Mouse (Mus musculus): ENCODE results near the gene Tcl1b4. TPM values are rescaled to one million over a fixed set of nuclear protein-coding genes. Genes with fewer than 3 reads are reported as not detected.
"Not testable (repeated sequence)": the region's sequence is repeated elsewhere in the genome, so short reads cannot be mapped to it uniquely, and the experiment has no call there.

Tcl1b4 gene
- polyA plus RNA-seq (2012; rRNA removed): not detected in 2 replicates

GRCm38 (mm10) chr12:105201657-105202056 is at the start of gene Tcl1b4:
Gene Tcl1b4 (plus strand): TSS chr12:105201957.
- H3K36me3 ChIP-seq (ENCODE audit: control insufficient read depth, insufficient read depth, low read length); H3K4me1 ChIP-seq (ENCODE audit: control insufficient read depth, insufficient read depth, low read length); DNase-seq; H3K4me3 ChIP-seq (ENCODE audit: insufficient read depth, low read depth, low read length); H3K27me3 ChIP-seq (replicated peaks; ENCODE audit: control insufficient read depth, insufficient read depth, low read length); H3K27ac ChIP-seq (ENCODE audit: insufficient read depth, low read depth, low read length): not testable (repeated sequence)
- 87% methylated on average over 1 of the region's 1 CpGs for WGBS

GRCm38 (mm10) chr12:105155286-105155685 is 46.5 kb upstream of the Tcl1b4 start:
- H3K36me3 ChIP-seq (ENCODE audit: control insufficient read depth, insufficient read depth, low read length); DNase-seq; H3K27ac ChIP-seq (ENCODE audit: insufficient read depth, low read depth, low read length); H3K4me3 ChIP-seq (ENCODE audit: insufficient read depth, low read depth, low read length); H3K27me3 ChIP-seq (replicated peaks; ENCODE audit: control insufficient read depth, insufficient read depth, low read length); H3K4me1 ChIP-seq (ENCODE audit: control insufficient read depth, insufficient read depth, low read length): not testable (repeated sequence)
- WGBS: 38% methylated on average over 4 of the region's 4 CpGs

GRCm38 (mm10) chr12:105158842-105159241 is 42.9 kb upstream of the Tcl1b4 start:
- no peak overlapping the region for H3K27ac ChIP-seq (ENCODE audit: insufficient read depth, low read depth, low read length)
- DNase-seq: no peak
- H3K27me3 ChIP-seq (replicated peaks; ENCODE audit: control insufficient read depth, insufficient read depth, low read length): no peaks in the 10 kb centered on the region
- no peaks in the 10 kb centered on the region for H3K36me3 ChIP-seq (ENCODE audit: control insufficient read depth, insufficient read depth, low read length)
- no peaks in the 10 kb centered on the region for H3K4me1 ChIP-seq (ENCODE audit: control insufficient read depth, insufficient read depth, low read length)
- H3K4me3 ChIP-seq (ENCODE audit: insufficient read depth, low read depth, low read length): no peak overlapping the region
- WGBS: 54% methylated on average over 6 of the region's 6 CpGs
- TF ChIP-seq POLR2A (IDR thresholded peaks at IDR 0.05; ENCODE audit: low read depth, low read length) (no peak), CTCF (conservative IDR thresholded peaks at IDR 0.05; ENCODE audit: insufficient read depth, insufficient read length, low read depth, low read length) (no peak)

- Histone ChIP-seq H3K4me1 (ENCODE audit: control insufficient read depth, insufficient read depth, low read length) (no peaks in the 10 kb centered on the region), H3K27ac (ENCODE audit: insufficient read depth, low read depth, low read length) (no peak within 1 kb of the TSS), H3K27me3 (replicated peaks; ENCODE audit: control insufficient read depth, insufficient read depth, low read length) (no peaks in the 10 kb centered on the region), H3K36me3 (ENCODE audit: control insufficient read depth, insufficient read depth, low read length) (no peaks in the 10 kb centered on the region), H3K4me3 (ENCODE audit: insufficient read depth, low read depth, low read length) (no peak within 1 kb of the TSS)
- TF ChIP-seq POLR2A (IDR thresholded peaks at IDR 0.05; ENCODE audit: low read depth, low read length) (no peak), CTCF (conservative IDR thresholded peaks at IDR 0.05; ENCODE audit: insufficient read depth, insufficient read length, low read depth, low read length) (no peak)
- DNase-seq: no peak
- WGBS: 70% methylated on average over 4 of the region's 4 CpGs
These were observed 42.4 kb upstream of the Tcl1b4 start, which contains the start of gene Tcl1b1 for GRCm38 (mm10) chr12:105159390-105159789. Gene Tcl1b1 (plus strand): TSS chr12:105159690.

- Histone ChIP-seq H3K36me3 (ENCODE audit: control insufficient read depth, insufficient read depth, low read length) (no peaks in the 10 kb centered on the region), H3K27ac (ENCODE audit: insufficient read depth, low read depth, low read length) (no peak overlapping the region), H3K4me1 (ENCODE audit: control insufficient read depth, insufficient read depth, low read length) (no peaks in the 10 kb centered on the region), H3K4me3 (ENCODE audit: insufficient read depth, low read depth, low read length) (no peak overlapping the region), H3K27me3 (replicated peaks; ENCODE audit: control insufficient read depth, insufficient read depth, low read length) (no peaks in the 10 kb centered on the region)
- no peak for TF ChIP-seq CTCF (conservative IDR thresholded peaks at IDR 0.05; ENCODE audit: insufficient read depth, insufficient read length, low read depth, low read length)
- no peak for TF ChIP-seq POLR2A (IDR thresholded peaks at IDR 0.05; ENCODE audit: low read depth, low read length)
- 31% methylated on average over 3 of the region's 3 CpGs for WGBS
- DNase-seq: no peak
These were observed 35.0 kb upstream of the Tcl1b4 start for GRCm38 (mm10) chr12:105166734-105167133.

GRCm38 (mm10) chr12:105173366-105173765 is 28.4 kb upstream of the Tcl1b4 start:
- DNase-seq: no peak
- Histone ChIP-seq H3K27ac (ENCODE audit: insufficient read depth, low read depth, low read length) (no peak overlapping the region), H3K27me3 (replicated peaks; ENCODE audit: control insufficient read depth, insufficient read depth, low read length) (no peaks in the 10 kb centered on the region), H3K36me3 (ENCODE audit: control insufficient read depth, insufficient read depth, low read length) (no peaks in the 10 kb centered on the region), H3K4me1 (ENCODE audit: control insufficient read depth, insufficient read depth, low read length) (no peaks in the 10 kb centered on the region), H3K4me3 (ENCODE audit: insufficient read depth, low read depth, low read length) (no peak overlapping the region)
- no peak for TF ChIP-seq CTCF (conservative IDR thresholded peaks at IDR 0.05; ENCODE audit: insufficient read depth, insufficient read length, low read depth, low read length)
- TF ChIP-seq POLR2A (IDR thresholded peaks at IDR 0.05; ENCODE audit: low read depth, low read length): no peak
- WGBS: 85% methylated on average over 2 of the region's 2 CpGs

GRCm38 (mm10) chr12:105174318-105174717 is 27.4 kb upstream of the Tcl1b4 start:
- H3K36me3 ChIP-seq (ENCODE audit: control insufficient read depth, insufficient read depth, low read length); H3K27ac ChIP-seq (ENCODE audit: insufficient read depth, low read depth, low read length); H3K27me3 ChIP-seq (replicated peaks; ENCODE audit: control insufficient read depth, insufficient read depth, low read length); H3K4me1 ChIP-seq (ENCODE audit: control insufficient read depth, insufficient read depth, low read length); H3K4me3 ChIP-seq (ENCODE audit: insufficient read depth, low read depth, low read length): not testable (repeated sequence)
- WGBS: 40% methylated on average over 2 of the region's 2 CpGs
- peak; percentile 57 for DNase-seq

GRCm38 (mm10) chr12:105176044-105176443 is 25.7 kb upstream of the Tcl1b4 start, which contains the start of gene Tcl1b5:
Gene Tcl1b5 (plus strand): TSS chr12:105176344.
- H3K27ac ChIP-seq (ENCODE audit: insufficient read depth, low read depth, low read length); H3K4me1 ChIP-seq (ENCODE audit: control insufficient read depth, insufficient read depth, low read length); H3K36me3 ChIP-seq (ENCODE audit: control insufficient read depth, insufficient read depth, low read length); DNase-seq; H3K4me3 ChIP-seq (ENCODE audit: insufficient read depth, low read depth, low read length); H3K27me3 ChIP-seq (replicated peaks; ENCODE audit: control insufficient read depth, insufficient read depth, low read length): not testable (repeated sequence)
- WGBS: 62% methylated on average over 3 of the region's 3 CpGs

- not testable (repeated sequence) for H3K4me1 ChIP-seq (ENCODE audit: control insufficient read depth, insufficient read depth, low read length); H3K4me3 ChIP-seq (ENCODE audit: insufficient read depth, low read depth, low read length); DNase-seq; H3K27me3 ChIP-seq (replicated peaks; ENCODE audit: control insufficient read depth, insufficient read depth, low read length); H3K27ac ChIP-seq (ENCODE audit: insufficient read depth, low read depth, low read length); H3K36me3 ChIP-seq (ENCODE audit: control insufficient read depth, insufficient read depth, low read length)
- 54% methylated on average over 4 of the region's 4 CpGs for WGBS
These were observed 20.6 kb upstream of the Tcl1b4 start for GRCm38 (mm10) chr12:105181040-105181644.

GRCm38 (mm10) chr12:105188980-105189379 is 12.8 kb upstream of the Tcl1b4 start:
- not testable (repeated sequence) for H3K27me3 ChIP-seq (replicated peaks; ENCODE audit: control insufficient read depth, insufficient read depth, low read length); H3K4me1 ChIP-seq (ENCODE audit: control insufficient read depth, insufficient read depth, low read length); H3K36me3 ChIP-seq (ENCODE audit: control insufficient read depth, insufficient read depth, low read length); H3K27ac ChIP-seq (ENCODE audit: insufficient read depth, low read depth, low read length); H3K4me3 ChIP-seq (ENCODE audit: insufficient read depth, low read depth, low read length)
- 48% methylated on average over 2 of the region's 2 CpGs for WGBS
- peak; percentile 8 for DNase-seq

GRCm38 (mm10) chr12:105190743-105191142 is 11.0 kb upstream of the Tcl1b4 start, which contains the start of gene Tcl1b3:
Gene Tcl1b3 (plus strand): TSS chr12:105191043.
- not testable (repeated sequence) for DNase-seq; H3K4me3 ChIP-seq (ENCODE audit: insufficient read depth, low read depth, low read length); H3K36me3 ChIP-seq (ENCODE audit: control insufficient read depth, insufficient read depth, low read length); H3K27me3 ChIP-seq (replicated peaks; ENCODE audit: control insufficient read depth, insufficient read depth, low read length); H3K4me1 ChIP-seq (ENCODE audit: control insufficient read depth, insufficient read depth, low read length); H3K27ac ChIP-seq (ENCODE audit: insufficient read depth, low read depth, low read length)
- WGBS: 89% methylated on average over 6 of the region's 6 CpGs
